Mouse (Mus musculus) heart, embryonic 15.5 days (tissue): ENCODE data around the gene Slc22a23. TPM values are rescaled to one million over a fixed set of nuclear protein-coding genes. Genes with fewer than 3 reads are reported as not detected.

Experiments used
- ATAC-seq: fragments of 200-750 bp; cut with Nextera tagmentation; replicated peaks from 2 replicates; pipeline ENCODE4 v1.8.0; 2017; ENCODE audit warnings: low read depth, moderate TSS enrichment; ENCODE audit not compliant: insufficient number of reproducible peaks, insufficient read depth, low FRiP score
- H3K27ac ChIP-seq: fragments of 300-500 bp; sonication (generic); 2 replicates; pipeline ENCODE4 v1.5.1; 2015; ENCODE audit warnings: mild to moderate bottlenecking, inconsistent platforms
- H3K27me3 ChIP-seq: fragments of 300-500 bp; sonication (generic); 2 replicates; pipeline ENCODE4 v1.6.1; 2015; ENCODE audit warnings: inconsistent platforms
- H3K36me3 ChIP-seq: fragments of 300-500 bp; sonication (generic); 2 replicates; pipeline ENCODE4 v1.6.1; 2015; ENCODE audit warnings: mild to moderate bottlenecking, inconsistent platforms
- H3K4me1 ChIP-seq: fragments of 300-500 bp; sonication (generic); replicated peaks from 2 replicates; pipeline ENCODE4 v1.6.1; 2015; ENCODE audit warnings: inconsistent platforms
- H3K4me2 ChIP-seq: fragments of 300-500 bp; sonication (generic); 2 replicates; pipeline ENCODE4 v1.6.1; 2015; ENCODE audit warnings: inconsistent platforms, mild to moderate bottlenecking, moderate library complexity
- H3K4me3 ChIP-seq: fragments of 300-500 bp; sonication (generic); 2 replicates; pipeline ENCODE4 v1.5.1; 2015; ENCODE audit warnings: mild to moderate bottlenecking, inconsistent platforms
- H3K9ac ChIP-seq: fragments of 300-500 bp; sonication (generic); 2 replicates; pipeline ENCODE4 v1.6.1; 2015; ENCODE audit warnings: mild to moderate bottlenecking, inconsistent platforms
- H3K9me3 ChIP-seq: fragments of 300-500 bp; sonication (generic); replicated peaks from 2 replicates; pipeline ENCODE4 v1.6.1; 2016; ENCODE audit warnings: inconsistent platforms
- WGBS: fragments of 180-500 bp; shearing (Covaris S2); methylation state at CpG from one replicate; pipeline ENCODE4 v1.1.7; 2015; ENCODE audit warnings: mixed read lengths; 5-methylcytosine and 5-hydroxymethylcytosine counted together
- polyA plus RNA-seq: library from polyadenylated mRNA; unstranded; fragments of >200 nt; fragmentation: Nextera tagmentation; extraction: Ambion mirVana; gene quantifications from 2 replicates; pipeline ENCODE4 v1.2.1, GENCODE M21; 2015

Slc22a23 gene
- polyA plus RNA-seq, 1 experiment from 2014 or later: 2.5 TPM

GRCm38 (mm10) chr13:34365226-34365625, 20.2 kb upstream of the Slc22a23 start:
- H3K27ac ChIP-seq: no peak overlapping the region
- WGBS: 67% methylated on average over 1 of the region's 1 CpGs
- H3K9me3 ChIP-seq: no peaks in the 10 kb centered on the region
- no peaks in the 10 kb centered on the region for H3K27me3 ChIP-seq
- no peaks in the 10 kb centered on the region for H3K4me1 ChIP-seq
- no peak overlapping the region for H3K9ac ChIP-seq
- H3K4me2 ChIP-seq: no peak overlapping the region
- H3K36me3 ChIP-seq: no peaks in the 10 kb centered on the region
- no peak overlapping the region for H3K4me3 ChIP-seq
- ATAC-seq: no peak

DNA sequence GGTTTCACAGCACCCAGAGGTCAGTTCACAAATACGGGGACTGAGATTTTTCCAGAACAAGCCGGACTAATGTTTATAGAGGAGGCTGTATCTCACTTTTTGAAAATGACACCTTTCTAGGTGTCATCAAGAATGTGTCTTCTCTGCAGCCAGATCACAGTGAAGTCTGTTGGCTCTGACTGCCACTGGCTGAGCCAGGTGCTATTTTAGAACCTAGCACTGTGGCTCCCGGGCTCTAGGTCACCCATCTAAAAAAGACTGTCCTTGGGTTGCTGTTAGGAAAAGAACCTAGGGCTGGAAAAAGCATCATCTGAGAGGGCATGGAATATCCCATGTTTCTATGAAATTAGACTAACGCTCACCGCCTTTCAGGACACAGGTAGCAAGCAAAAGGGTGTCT, 10.7 kb upstream of the Slc22a23 start:
- H3K27ac ChIP-seq: no peak overlapping the region
- ATAC-seq: no peak
- 69% methylated on average over 5 of the region's 5 CpGs for WGBS
- H3K4me2 ChIP-seq: no peak overlapping the region
- H3K4me3 ChIP-seq: no peak overlapping the region
- H3K27me3 ChIP-seq: peaks cover 2% of the 10 kb centered on the region; the same call in 1 of the 2 replicates
- no peak overlapping the region for H3K9ac ChIP-seq
- no peaks in the 10 kb centered on the region for H3K36me3 ChIP-seq
- no peaks in the 10 kb centered on the region for H3K9me3 ChIP-seq
- H3K4me1 ChIP-seq: no peaks in the 10 kb centered on the region

DNA sequence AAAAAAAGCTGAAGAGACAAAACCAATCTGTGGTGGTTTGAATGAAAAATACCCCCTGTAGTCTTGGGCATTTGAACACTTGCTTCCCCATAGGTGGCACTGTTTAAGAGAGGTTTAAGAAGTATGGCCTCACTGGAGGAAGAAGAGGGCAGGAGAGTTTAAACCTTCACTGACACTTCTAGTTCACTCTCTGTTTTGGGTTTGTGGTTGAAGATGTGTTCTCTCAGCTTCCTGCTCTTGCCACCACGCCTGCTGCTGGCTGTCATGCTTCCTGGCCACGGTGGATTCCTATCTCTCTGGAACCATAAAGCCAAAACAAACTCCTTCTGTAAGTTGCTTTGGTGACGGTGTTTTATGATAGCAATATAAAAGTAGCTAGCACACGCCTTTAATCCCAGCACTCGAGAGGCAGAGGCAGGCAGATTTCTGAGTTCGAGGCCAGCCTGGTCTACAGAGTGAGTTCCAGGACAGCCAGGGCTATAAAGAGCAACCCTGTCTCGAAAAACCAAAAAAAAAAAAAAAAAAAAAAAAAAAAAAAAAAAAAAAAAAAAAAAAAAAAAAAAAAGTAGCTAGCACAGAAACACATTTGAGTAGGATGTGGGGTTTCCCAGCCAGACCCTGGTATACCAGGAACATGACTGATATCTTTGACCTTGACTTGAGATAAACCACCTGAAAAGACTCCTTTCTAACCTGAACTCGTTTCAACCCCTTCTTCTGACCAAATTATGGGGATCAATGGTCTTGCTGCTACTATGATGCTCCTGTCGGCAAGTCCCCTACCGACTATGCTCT, 10.0 kb upstream of the Slc22a23 start:
- Histone ChIP-seq H3K4me3 (no peak overlapping the region), H3K27ac (no peak overlapping the region), H3K9ac (no peak overlapping the region), H3K4me2 (no peak overlapping the region), H3K9me3 (no peaks in the 10 kb centered on the region), H3K4me1 (no peaks in the 10 kb centered on the region), H3K27me3 (peaks cover 2% of the 10 kb centered on the region; the same call in 1 of the 2 replicates), H3K36me3 (no peaks in the 10 kb centered on the region)
- 84% methylated on average over 10 of the region's 10 CpGs for WGBS
- no peak for ATAC-seq

DNA sequence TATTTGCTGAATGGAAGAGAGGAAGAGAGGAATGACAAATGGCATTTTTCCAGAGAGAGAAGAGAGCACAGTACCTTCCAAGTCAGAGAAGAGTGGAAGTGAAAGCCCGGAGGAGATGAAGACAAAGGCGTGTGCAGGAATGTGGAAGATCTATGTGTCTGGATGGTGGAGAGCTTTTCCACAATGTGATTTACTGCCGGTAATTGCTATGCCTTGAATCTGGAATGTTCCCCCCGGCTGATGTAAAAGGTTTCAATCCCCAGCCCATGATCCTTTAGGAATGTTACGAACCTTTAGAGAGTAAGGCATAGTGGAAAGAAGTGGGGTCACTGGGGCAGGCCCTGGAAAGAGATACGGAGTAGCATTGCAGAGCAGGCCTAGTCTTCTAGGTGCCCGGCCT, 8.3 kb upstream of the Slc22a23 start:
- Histone ChIP-seq H3K4me1 (peaks cover 3% of the 10 kb centered on the region; the same call in 1 of the 2 replicates), H3K27me3 (peaks cover 2% of the 10 kb centered on the region; the same call in 1 of the 2 replicates), H3K9ac (no peak overlapping the region), H3K4me3 (no peak overlapping the region), H3K4me2 (no peak overlapping the region), H3K36me3 (no peaks in the 10 kb centered on the region), H3K9me3 (no peaks in the 10 kb centered on the region), H3K27ac (no peak overlapping the region)
- WGBS: 75% methylated on average over 7 of the region's 7 CpGs
- ATAC-seq: no peak

DNA sequence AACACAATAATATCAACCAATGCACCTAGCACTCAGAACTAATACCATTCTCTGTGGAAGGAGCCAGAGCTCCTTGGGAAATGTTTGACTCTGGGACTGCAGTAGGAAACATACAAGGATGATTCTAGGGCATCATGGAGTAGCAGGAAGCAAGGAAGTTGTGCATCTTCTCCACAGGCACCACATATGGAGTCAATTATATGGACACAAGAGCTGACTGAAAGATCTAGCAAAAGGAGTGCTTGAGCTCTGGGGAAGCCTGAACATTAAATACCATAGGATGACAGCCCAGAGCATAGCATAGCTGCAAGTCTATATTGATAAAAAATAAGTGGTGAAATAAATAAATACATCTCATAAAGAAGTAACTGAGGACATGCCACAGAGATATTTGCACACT, 6.5 kb upstream of the Slc22a23 start:
- H3K27me3 ChIP-seq: peaks cover 2% of the 10 kb centered on the region; the same call in 1 of the 2 replicates
- peaks cover 13% of the 10 kb centered on the region for H3K4me1 ChIP-seq
- H3K9ac ChIP-seq: no peak overlapping the region
- no peak overlapping the region for H3K27ac ChIP-seq
- no peak overlapping the region for H3K4me2 ChIP-seq
- H3K4me3 ChIP-seq: no peak overlapping the region
- no peak for ATAC-seq
- H3K9me3 ChIP-seq: no peaks in the 10 kb centered on the region
- H3K36me3 ChIP-seq: no peaks in the 10 kb centered on the region

GRCm38 (mm10) chr13:34347960-34348889, 3.2 kb upstream of the Slc22a23 start:
- H3K36me3 ChIP-seq: no peaks in the 10 kb centered on the region
- H3K4me1 ChIP-seq: peaks cover 36% of the 10 kb centered on the region
- H3K9ac ChIP-seq: no peak overlapping the region
- no peak overlapping the region for H3K4me2 ChIP-seq
- peaks cover 2% of the 10 kb centered on the region; the same call in 1 of the 2 replicates for H3K27me3 ChIP-seq
- no peaks in the 10 kb centered on the region for H3K9me3 ChIP-seq
- no peak overlapping the region for H3K27ac ChIP-seq
- ATAC-seq: no peak
- 37% methylated on average over 7 of the region's 7 CpGs for WGBS
- no peak overlapping the region for H3K4me3 ChIP-seq

DNA sequence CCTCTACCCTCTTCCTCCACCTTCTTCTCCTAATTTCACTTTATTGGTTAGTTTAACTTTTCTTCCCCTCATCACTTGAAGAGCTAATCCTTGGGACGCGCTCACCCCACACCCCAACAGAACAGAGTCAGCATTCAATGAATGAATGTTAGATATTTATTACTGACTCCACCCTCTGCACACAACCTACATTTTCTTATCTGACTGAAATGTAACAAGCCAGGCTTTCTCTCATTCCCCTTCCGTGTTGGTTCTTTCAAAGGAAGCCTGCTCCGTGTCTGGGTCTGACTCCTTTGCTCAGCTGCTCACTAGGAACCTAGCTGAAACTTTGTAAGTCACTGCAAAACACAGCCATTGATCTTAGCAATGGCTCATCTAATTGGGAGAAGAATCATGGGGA, 1.8 kb upstream of the Slc22a23 start:
- Histone ChIP-seq H3K4me2 (0 out of 2 replicates have a peak overlapping the region, but pooled peaks have one; percentile 86), H3K9ac (no peak overlapping the region), H3K27me3 (peaks cover 2% of the 10 kb centered on the region; the same call in 1 of the 2 replicates), H3K27ac (no peak overlapping the region), H3K9me3 (no peaks in the 10 kb centered on the region), H3K36me3 (no peaks in the 10 kb centered on the region), H3K4me1 (peaks cover 37% of the 10 kb centered on the region), H3K4me3 (no peak overlapping the region)
- ATAC-seq: no peak
- WGBS: 42% methylated on average over 4 of the region's 4 CpGs

DNA sequence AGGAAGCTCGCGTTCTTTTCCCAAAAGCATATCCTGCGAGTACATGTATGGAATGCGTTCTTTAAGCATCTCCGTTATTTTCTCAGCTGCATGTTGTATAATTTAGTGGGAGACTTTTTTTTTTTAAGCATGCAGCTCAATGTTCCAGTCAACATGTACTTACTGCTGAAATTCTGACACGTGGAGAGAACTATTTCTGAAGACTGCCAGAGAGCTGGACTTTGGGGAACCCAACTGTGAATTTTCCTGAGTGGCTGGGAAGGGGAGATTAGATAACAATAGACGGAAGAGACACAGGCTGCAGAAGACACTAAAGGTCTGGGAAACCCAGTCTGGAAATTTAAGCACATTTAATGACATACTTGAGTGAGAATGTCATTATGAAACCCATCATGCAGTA, 1.3 kb upstream of the Slc22a23 start:
- Histone ChIP-seq H3K4me1 (peaks cover 37% of the 10 kb centered on the region), H3K9me3 (no peaks in the 10 kb centered on the region), H3K9ac (no peak overlapping the region), H3K36me3 (no peaks in the 10 kb centered on the region), H3K27ac (peak overlapping the region; percentile 73; the same call in 1 of the 2 replicates), H3K4me3 (peak overlapping the region; percentile 65), H3K27me3 (no peaks in the 10 kb centered on the region; the same call in 1 of the 2 replicates), H3K4me2 (peak overlapping the region; percentile 86)
- ATAC-seq: no peak
- WGBS: 29% methylated on average over 7 of the region's 7 CpGs

DNA sequence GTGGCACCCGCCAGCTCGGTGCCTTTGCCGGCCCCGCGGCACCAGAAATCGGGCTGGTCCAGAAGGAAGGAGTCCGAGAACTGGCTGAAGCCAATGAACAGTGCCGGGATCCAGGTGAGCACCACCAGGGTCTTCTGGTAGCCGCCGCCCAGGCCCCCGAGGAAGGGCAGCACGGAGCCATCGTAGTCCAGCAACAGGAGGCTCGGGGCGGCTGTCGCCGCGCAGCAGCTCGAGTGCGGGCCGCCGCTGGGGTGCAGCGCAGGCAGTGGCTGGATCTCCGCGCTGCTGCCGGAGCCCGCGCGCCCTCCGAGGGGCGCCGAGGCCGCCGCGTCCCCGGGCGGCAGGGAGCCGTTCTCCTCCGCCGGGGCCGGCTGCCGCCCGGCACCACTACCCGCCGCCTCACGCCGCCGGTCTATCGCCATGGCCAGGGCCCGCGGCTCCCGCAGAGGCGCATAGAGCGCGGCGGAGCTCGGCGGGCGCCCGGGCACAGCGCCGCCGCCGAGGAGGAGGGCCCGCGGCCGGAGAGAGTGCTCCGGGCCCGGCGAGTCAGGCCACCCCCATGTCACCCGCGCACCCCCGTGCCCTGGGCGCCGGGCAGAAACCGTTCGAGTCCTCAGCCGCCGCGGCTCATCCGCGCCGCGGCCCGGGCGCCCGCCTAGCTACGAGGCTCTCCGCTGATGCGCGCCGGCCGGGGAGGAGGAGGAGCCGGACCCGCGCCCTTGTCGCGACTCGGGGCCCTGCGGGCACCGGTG, 430 bp downstream of the Slc22a23 start:
- Histone ChIP-seq H3K4me2 (peak overlapping the region; percentile 86), H3K36me3 (no peaks in the 10 kb centered on the region), H3K9ac (peak overlapping the region; percentile 70), H3K4me1 (peaks cover 37% of the 10 kb centered on the region), H3K9me3 (no peaks in the 10 kb centered on the region), H3K27ac (peak overlapping the region; percentile 73), H3K27me3 (no peaks in the 10 kb centered on the region), H3K4me3 (peak overlapping the region; percentile 65)
- ATAC-seq: peak; percentile 51
- under 1% methylated on average over 95 of the region's 101 CpGs for WGBS

GRCm38 (mm10) chr13:34343719-34344375, 1.1 kb downstream of the Slc22a23 start:
- Histone ChIP-seq H3K4me2 (peak overlapping the region; percentile 86), H3K27ac (no peak overlapping the region), H3K4me3 (peak overlapping the region; percentile 65), H3K9ac (peak overlapping the region; percentile 70), H3K4me1 (peaks cover 37% of the 10 kb centered on the region), H3K9me3 (no peaks in the 10 kb centered on the region), H3K36me3 (no peaks in the 10 kb centered on the region), H3K27me3 (no peaks in the 10 kb centered on the region)
- 3% methylated on average over 31 of the region's 31 CpGs for WGBS
- no peak for ATAC-seq
